ENCODE assay signal across 18 mouse cellular contexts in genomic region chr2:141156979-141157593, GRCm38 (mm10).
DNase-seq lines count a peak whose midpoint lies in the region; ATAC-seq and TF ChIP-seq lines count a peak whose summit lies in the region.
"Had no signal": no experiment of that assay in that cellular context is flagged by ENCODE, and none has a peak within 500 bp of the region (broad histone marks: within the 10 kb centered on the region; RNA-seq: fewer than 3 reads in every experiment).

No protein-coding gene starts in this region.

- WGBS in embryonic facial prominence, embryonic 14.5 days, result 62% methylated on average over 7 of the region's 7 CpGs
- 58% methylated on average over 7 of the region's 7 CpGs for WGBS in embryonic facial prominence, embryonic 10.5 days
- 52% methylated on average over 7 of the region's 7 CpGs for WGBS in midbrain, embryonic 13.5 days
- WGBS in midbrain, embryonic 16.5 days, result 35% methylated on average over 7 of the region's 7 CpGs
- 85% methylated on average over 7 of the region's 7 CpGs for WGBS in intestine, postnatal 0 days
- 82% methylated on average over 7 of the region's 7 CpGs for WGBS in lung, adult 2 months

- no peaks in the 10 kb centered on the region for H3K27me3 ChIP-seq in embryonic facial prominence, embryonic 14.5 days (replicated peaks; ENCODE audit: control insufficient read depth, insufficient read depth, low read length)
- no peaks in the 10 kb centered on the region for H3K27me3 ChIP-seq in embryonic facial prominence, embryonic 10.5 days (replicated peaks; ENCODE audit: low read depth, poor library complexity, severe bottlenecking)
- H3K27me3 ChIP-seq in midbrain, embryonic 13.5 days, result no peaks in the 10 kb centered on the region
- no peaks in the 10 kb centered on the region for H3K27me3 ChIP-seq in midbrain, embryonic 16.5 days (ENCODE audit: control insufficient read depth, insufficient read depth, low read depth, low read length)
- no peaks in the 10 kb centered on the region for H3K27me3 ChIP-seq in intestine, postnatal 0 days (replicated peaks; ENCODE audit: control insufficient read depth, insufficient read depth, low read length)
- H3K27me3 ChIP-seq: heart, embryonic 13.5 days; limb, embryonic 13.5 days had no signal

- no peak overlapping the region for H3K4me2 ChIP-seq in embryonic facial prominence, embryonic 14.5 days (ENCODE audit: low read depth, low read length)
- H3K4me2 ChIP-seq in midbrain, embryonic 13.5 days (replicated peaks), result no peak overlapping the region
- H3K4me2 ChIP-seq in midbrain, embryonic 16.5 days (ENCODE audit: low read length), result no peak overlapping the region
- H3K4me2 ChIP-seq in intestine, postnatal 0 days (replicated peaks; ENCODE audit: low read depth), result no peak overlapping the region
- H3K4me2 ChIP-seq: heart, embryonic 13.5 days; limb, embryonic 13.5 days had no signal

- H3K36me3 ChIP-seq in embryonic facial prominence, embryonic 14.5 days (ENCODE audit: control insufficient read depth, insufficient read depth, low read length), result no peaks in the 10 kb centered on the region
- H3K36me3 ChIP-seq in embryonic facial prominence, embryonic 10.5 days (replicated peaks), result no peaks in the 10 kb centered on the region
- no peaks in the 10 kb centered on the region for H3K36me3 ChIP-seq in midbrain, embryonic 13.5 days
- H3K36me3 ChIP-seq in midbrain, embryonic 16.5 days (ENCODE audit: control insufficient read depth, insufficient read depth, low read length), result no peaks in the 10 kb centered on the region
- H3K36me3 ChIP-seq in intestine, postnatal 0 days (ENCODE audit: control insufficient read depth, insufficient read depth), result no peaks in the 10 kb centered on the region
- H3K36me3 ChIP-seq: G1E; heart, embryonic 13.5 days; limb, embryonic 13.5 days had no signal

- no peaks in the 10 kb centered on the region for H3K9me3 ChIP-seq in embryonic facial prominence, embryonic 14.5 days (ENCODE audit: control insufficient read depth, low read length)
- H3K9me3 ChIP-seq in embryonic facial prominence, embryonic 10.5 days, result no peaks in the 10 kb centered on the region
- no peaks in the 10 kb centered on the region for H3K9me3 ChIP-seq in midbrain, embryonic 13.5 days
- H3K9me3 ChIP-seq in midbrain, embryonic 16.5 days (replicated peaks; ENCODE audit: control insufficient read depth, low read length, poor library complexity, severe bottlenecking), result no peaks in the 10 kb centered on the region
- H3K9me3 ChIP-seq in intestine, postnatal 0 days (ENCODE audit: control insufficient read depth), result no peaks in the 10 kb centered on the region
- H3K9me3 ChIP-seq: heart, embryonic 13.5 days; limb, embryonic 13.5 days had no signal

- TF ChIP-seq POLR2A in lung, adult 2 months (IDR thresholded peaks at IDR 0.05; ENCODE audit: borderline replicate concordance, extremely low read depth, low read depth, low read length), result no peak

- H3K4me1 ChIP-seq in embryonic facial prominence, embryonic 14.5 days (ENCODE audit: control insufficient read depth, insufficient read depth, low read length), result peaks cover 7% of the 10 kb centered on the region
- H3K4me1 ChIP-seq in embryonic facial prominence, embryonic 10.5 days, result peaks cover 25% of the 10 kb centered on the region
- H3K4me1 ChIP-seq in midbrain, embryonic 13.5 days (replicated peaks), result peaks cover 26% of the 10 kb centered on the region
- H3K4me1 ChIP-seq in midbrain, embryonic 16.5 days (ENCODE audit: control insufficient read depth, insufficient read depth, low read length), result peaks cover 13% of the 10 kb centered on the region
- no peaks in the 10 kb centered on the region for H3K4me1 ChIP-seq in intestine, postnatal 0 days (replicated peaks; ENCODE audit: control insufficient read depth, insufficient read depth, low read length)
- no peaks in the 10 kb centered on the region for H3K4me1 ChIP-seq in lung, adult 2 months (ENCODE audit: control insufficient read depth, insufficient read depth, low read length)

- TF ChIP-seq CTCF in intestine, postnatal 0 days (IDR thresholded peaks at IDR 0.05; ENCODE audit: low read depth), result no peak
- no peak for TF ChIP-seq CTCF in lung, adult 2 months (IDR thresholded peaks at IDR 0.05; ENCODE audit: insufficient read depth, low read length)

- peak; percentile 41 for DNase-seq in embryonic facial prominence, embryonic 14.5 days (ENCODE audit: low spot score)
- no peak for DNase-seq in embryonic facial prominence, embryonic 10.5 days (ENCODE audit: low spot score)
- DNase-seq in hindlimb bud, embryonic 11.5 days (ENCODE audit: extremely low spot score, low read depth, low spot score), result peak; percentile 5
- DNase-seq in lung, adult 2 months, result no peak
- DNase-seq: adrenal gland, postnatal 14 days; gastrocnemius, postnatal 14 days; heart, adult 18-20 months; kidney, postnatal 36 days; layer of hippocampus, adult 9-11 months; thymus, postnatal 14 days had no signal

- H3K4me3 ChIP-seq in embryonic facial prominence, embryonic 14.5 days (ENCODE audit: low read depth, low read length), result no peak overlapping the region
- H3K4me3 ChIP-seq in embryonic facial prominence, embryonic 10.5 days, result no peak overlapping the region
- H3K4me3 ChIP-seq in midbrain, embryonic 13.5 days (replicated peaks), result no peak overlapping the region
- H3K4me3 ChIP-seq in midbrain, embryonic 16.5 days (ENCODE audit: low read depth, low read length), result no peak overlapping the region
- no peak overlapping the region for H3K4me3 ChIP-seq in intestine, postnatal 0 days (ENCODE audit: low read depth, low read length)
- no peak overlapping the region for H3K4me3 ChIP-seq in lung, adult 2 months (replicated peaks; ENCODE audit: extremely low read depth, low read depth, low read length)
- H3K4me3 ChIP-seq: erythroblast, embryonic 14.5 days; heart, embryonic 13.5 days; limb, embryonic 13.5 days had no signal

- no peak overlapping the region for H3K27ac ChIP-seq in embryonic facial prominence, embryonic 14.5 days (replicated peaks; ENCODE audit: low read depth, low read length)
- no peak overlapping the region for H3K27ac ChIP-seq in embryonic facial prominence, embryonic 10.5 days (replicated peaks)
- H3K27ac ChIP-seq in midbrain, embryonic 13.5 days, result peak overlapping the region; percentile 30
- no peak overlapping the region for H3K27ac ChIP-seq in midbrain, embryonic 16.5 days (ENCODE audit: low read length)
- H3K27ac ChIP-seq in intestine, postnatal 0 days (ENCODE audit: low read depth, low read length), result no peak overlapping the region
- H3K27ac ChIP-seq: heart, embryonic 13.5 days; limb, embryonic 13.5 days; liver, embryonic 14.5 days had no signal

- ATAC-seq in embryonic facial prominence, embryonic 14.5 days (ENCODE audit: low read depth), result no peak
- no peak for ATAC-seq in midbrain, embryonic 13.5 days
- ATAC-seq in midbrain, embryonic 16.5 days, result no peak
- no peak for ATAC-seq in intestine, postnatal 0 days

- no peak overlapping the region for H3K9ac ChIP-seq in embryonic facial prominence, embryonic 14.5 days (ENCODE audit: low read depth, low read length)
- no peak overlapping the region for H3K9ac ChIP-seq in midbrain, embryonic 13.5 days (replicated peaks)
- no peak overlapping the region for H3K9ac ChIP-seq in midbrain, embryonic 16.5 days (ENCODE audit: low read depth, low read length)
- no peak overlapping the region for H3K9ac ChIP-seq in intestine, postnatal 0 days (ENCODE audit: low read depth, low read length)
- H3K9ac ChIP-seq: heart, embryonic 13.5 days; limb, embryonic 13.5 days; liver, embryonic 14.5 days had no signal

Comparison
In these comparisons a context has a peak if more than half of its experiments do, and no peak if none do; other contexts are left out.
1. DNase-seq: peak in embryonic facial prominence, embryonic 14.5 days (single experiment) and hindlimb bud, embryonic 11.5 days (single experiment); none in embryonic facial prominence, embryonic 10.5 days (single experiment) and lung, adult 2 months (single experiment).